Mouse (Mus musculus) forebrain, embryonic 15.5 days (tissue): ENCODE measurements around the gene 3110082I17Rik. TPM values are rescaled to one million over a fixed set of nuclear protein-coding genes. Genes with fewer than 3 reads are reported as not detected.

Experiments used
- ATAC-seq: fragments of 200-750 bp; cut with Nextera tagmentation; replicated peaks from 2 replicates; pipeline ENCODE4 v1.8.0; 2017; ENCODE audit warnings: mild to moderate bottlenecking, moderate TSS enrichment, moderate library complexity
- H3K27ac ChIP-seq: fragments of 300-500 bp; sonication (generic); replicated peaks from 2 replicates; pipeline ENCODE4 v1.5.1; 2015; ENCODE audit warnings: mild to moderate bottlenecking, inconsistent platforms
- H3K27me3 ChIP-seq: fragments of 300-500 bp; sonication (generic); 2 replicates; pipeline ENCODE4 v1.6.1; 2015; ENCODE audit warnings: inconsistent platforms
- H3K36me3 ChIP-seq: fragments of 300-500 bp; sonication (generic); 2 replicates; pipeline ENCODE4 v1.6.1; 2015; ENCODE audit warnings: mild to moderate bottlenecking, inconsistent platforms
- H3K4me1 ChIP-seq: fragments of 300-500 bp; sonication (generic); 2 replicates; pipeline ENCODE4 v1.6.1; 2015; ENCODE audit warnings: inconsistent platforms
- H3K4me2 ChIP-seq: fragments of 300-500 bp; sonication (generic); replicated peaks from 2 replicates; pipeline ENCODE4 v1.6.1; 2015; ENCODE audit warnings: mild to moderate bottlenecking, inconsistent platforms
- H3K4me3 ChIP-seq: fragments of 300-500 bp; sonication (generic); 2 replicates; pipeline ENCODE4 v1.5.1; 2015; ENCODE audit warnings: mild to moderate bottlenecking, inconsistent platforms
- H3K9ac ChIP-seq: fragments of 300-500 bp; sonication (generic); replicated peaks from 2 replicates; pipeline ENCODE4 v1.6.1; 2015; ENCODE audit warnings: mild to moderate bottlenecking, inconsistent platforms
- H3K9me3 ChIP-seq: fragments of 300-500 bp; sonication (generic); 2 replicates; pipeline ENCODE4 v1.6.1; 2016; ENCODE audit warnings: inconsistent platforms
- WGBS: fragments of 180-500 bp; shearing (Covaris S2); methylation state at CpG from one replicate; pipeline ENCODE4 v1.1.7; 2015; ENCODE audit warnings: mixed read lengths; 5-methylcytosine and 5-hydroxymethylcytosine counted together
- polyA plus RNA-seq: library from polyadenylated mRNA; unstranded; fragments of >200 nt; fragmentation: Nextera tagmentation; extraction: Ambion mirVana; gene quantifications from 2 replicates; pipeline ENCODE4 v1.2.1, GENCODE M21; 2015

The 3110082I17Rik gene
- polyA plus RNA-seq, 1 experiment from 2014 or later: 20.4 TPM

- WGBS: 45% methylated on average over 7 of the region's 7 CpGs
- H3K27ac ChIP-seq: peak overlapping the region; percentile 47
- H3K4me2 ChIP-seq: no peak overlapping the region
- no peak overlapping the region for H3K9ac ChIP-seq
- no peaks in the 10 kb centered on the region for H3K27me3 ChIP-seq
- peaks cover 78% of the 10 kb centered on the region for H3K4me1 ChIP-seq
- no peaks in the 10 kb centered on the region for H3K9me3 ChIP-seq
- H3K4me3 ChIP-seq: no peak overlapping the region
- no peaks in the 10 kb centered on the region for H3K36me3 ChIP-seq
- no peak for ATAC-seq
Measured at GRCm38 (mm10) chr5:139432747-139433508, 27.4 kb downstream of the 3110082I17Rik start.

- Histone ChIP-seq H3K36me3 (no peaks in the 10 kb centered on the region), H3K9me3 (no peaks in the 10 kb centered on the region), H3K4me2 (no peak overlapping the region), H3K27ac (peak overlapping the region; percentile 47), H3K4me1 (peaks cover 78% of the 10 kb centered on the region), H3K9ac (no peak overlapping the region), H3K4me3 (no peak overlapping the region), H3K27me3 (no peaks in the 10 kb centered on the region)
- WGBS: 22% methylated on average over 6 of the region's 6 CpGs
- no peak for ATAC-seq
Measured at GRCm38 (mm10) chr5:139432333-139432732, 28.0 kb downstream of the 3110082I17Rik start.

GRCm38 (mm10) chr5:139429818-139430341 is 30.4 kb downstream of the 3110082I17Rik start:
- H3K27me3 ChIP-seq: no peaks in the 10 kb centered on the region
- no peak overlapping the region for H3K4me3 ChIP-seq
- 33% methylated on average over 12 of the region's 12 CpGs for WGBS
- peaks cover 66% of the 10 kb centered on the region for H3K4me1 ChIP-seq
- no peaks in the 10 kb centered on the region for H3K36me3 ChIP-seq
- H3K9ac ChIP-seq: no peak overlapping the region
- no peak for ATAC-seq
- H3K9me3 ChIP-seq: no peaks in the 10 kb centered on the region
- no peak overlapping the region for H3K4me2 ChIP-seq
- H3K27ac ChIP-seq: peak overlapping the region; percentile 58

- Histone ChIP-seq H3K9me3 (no peaks in the 10 kb centered on the region), H3K36me3 (no peaks in the 10 kb centered on the region), H3K4me3 (no peak overlapping the region), H3K4me2 (no peak overlapping the region), H3K4me1 (peaks cover 62% of the 10 kb centered on the region), H3K27ac (no peak overlapping the region), H3K9ac (no peak overlapping the region), H3K27me3 (no peaks in the 10 kb centered on the region)
- 67% methylated on average over 9 of the region's 9 CpGs for WGBS
- no peak for ATAC-seq
Measured at GRCm38 (mm10) chr5:139427989-139428388, 32.3 kb downstream of the 3110082I17Rik start.

- Histone ChIP-seq H3K9me3 (no peaks in the 10 kb centered on the region), H3K9ac (no peak overlapping the region), H3K4me3 (no peak overlapping the region), H3K4me1 (peaks cover 63% of the 10 kb centered on the region), H3K4me2 (no peak overlapping the region), H3K27me3 (no peaks in the 10 kb centered on the region), H3K27ac (no peak overlapping the region), H3K36me3 (no peaks in the 10 kb centered on the region)
- no peak for ATAC-seq
- 94% methylated on average over 9 of the region's 9 CpGs for WGBS
Measured at GRCm38 (mm10) chr5:139427001-139427400, 33.3 kb downstream of the 3110082I17Rik start.

GRCm38 (mm10) chr5:139425198-139425597 is 35.1 kb downstream of the 3110082I17Rik start:
- Histone ChIP-seq H3K4me1 (peaks cover 53% of the 10 kb centered on the region), H3K9me3 (no peaks in the 10 kb centered on the region), H3K4me3 (no peak overlapping the region), H3K27ac (no peak overlapping the region), H3K27me3 (no peaks in the 10 kb centered on the region), H3K36me3 (no peaks in the 10 kb centered on the region), H3K9ac (no peak overlapping the region), H3K4me2 (no peak overlapping the region)
- WGBS: 73% methylated on average over 9 of the region's 9 CpGs
- ATAC-seq: no peak

- Histone ChIP-seq H3K4me3 (peak within 1 kb of the TSS; percentile 31), H3K27ac (peak within 1 kb of the TSS; percentile 66), H3K4me1 (peaks cover 48% of the 10 kb centered on the region), H3K9me3 (no peaks in the 10 kb centered on the region), H3K36me3 (no peaks in the 10 kb centered on the region), H3K9ac (peak within 1 kb of the TSS; percentile 22), H3K27me3 (no peaks in the 10 kb centered on the region), H3K4me2 (peak within 1 kb of the TSS; percentile 40)
- WGBS: 28% methylated on average over 21 of the region's 21 CpGs
- ATAC-seq: no peak; the same call in 1 of the 2 replicates
Measured at GRCm38 (mm10) chr5:139423026-139423865, 37.1 kb downstream of the 3110082I17Rik start, which contains the start of gene Gper1. Gene Gper1, plus strand, starts transcription at chr5:139423151.

- H3K36me3 ChIP-seq: no peaks in the 10 kb centered on the region
- ATAC-seq: peak; percentile 71
- no peak overlapping the region for H3K4me2 ChIP-seq
- no peak overlapping the region for H3K9ac ChIP-seq
- no peaks in the 10 kb centered on the region for H3K9me3 ChIP-seq
- H3K27me3 ChIP-seq: no peaks in the 10 kb centered on the region
- 10% methylated on average over 3 of the region's 3 CpGs for WGBS
- H3K4me1 ChIP-seq: peaks cover 40% of the 10 kb centered on the region
- H3K4me3 ChIP-seq: no peak overlapping the region
- H3K27ac ChIP-seq: peak overlapping the region; percentile 65
Measured at GRCm38 (mm10) chr5:139418633-139419032, 41.7 kb downstream of the 3110082I17Rik start.

GRCm38 (mm10) chr5:139418110-139418509 is 42.2 kb downstream of the 3110082I17Rik start:
- peaks cover 35% of the 10 kb centered on the region for H3K4me1 ChIP-seq
- ATAC-seq: no peak
- H3K36me3 ChIP-seq: no peaks in the 10 kb centered on the region
- H3K27me3 ChIP-seq: no peaks in the 10 kb centered on the region
- peak overlapping the region; percentile 65 for H3K27ac ChIP-seq
- no peak overlapping the region for H3K4me2 ChIP-seq
- H3K9ac ChIP-seq: no peak overlapping the region
- WGBS: 45% methylated on average over 2 of the region's 2 CpGs
- H3K9me3 ChIP-seq: no peaks in the 10 kb centered on the region
- H3K4me3 ChIP-seq: no peak overlapping the region

GRCm38 (mm10) chr5:139417480-139417879 is 42.8 kb downstream of the 3110082I17Rik start:
- H3K27me3 ChIP-seq: no peaks in the 10 kb centered on the region
- ATAC-seq: no peak
- no peak overlapping the region for H3K27ac ChIP-seq

GRCm38 (mm10) chr5:139416942-139417341 is 43.4 kb downstream of the 3110082I17Rik start:
- no peak overlapping the region for H3K27ac ChIP-seq
- no peak for ATAC-seq
- H3K9me3 ChIP-seq: no peaks in the 10 kb centered on the region
- peaks cover 23% of the 10 kb centered on the region for H3K4me1 ChIP-seq
- H3K4me3 ChIP-seq: no peak overlapping the region
- WGBS: 94% methylated on average over 4 of the region's 4 CpGs
- H3K36me3 ChIP-seq: no peaks in the 10 kb centered on the region
- no peak overlapping the region for H3K4me2 ChIP-seq
- H3K9ac ChIP-seq: no peak overlapping the region
- no peaks in the 10 kb centered on the region for H3K27me3 ChIP-seq

More at GRCm38 (mm10) chr5:139417480-139417879, 42.8 kb downstream of the 3110082I17Rik start:
- Histone ChIP-seq H3K4me3 (no peak overlapping the region), H3K4me2 (no peak overlapping the region), H3K9ac (no peak overlapping the region), H3K4me1 (peaks cover 29% of the 10 kb centered on the region), H3K9me3 (no peaks in the 10 kb centered on the region), H3K36me3 (no peaks in the 10 kb centered on the region)
- 88% methylated on average over 3 of the region's 3 CpGs for WGBS

- H3K4me2 ChIP-seq: no peak overlapping the region
- H3K9ac ChIP-seq: no peak overlapping the region
- H3K4me3 ChIP-seq: no peak overlapping the region
- no peaks in the 10 kb centered on the region for H3K27me3 ChIP-seq
- WGBS: 94% methylated on average over 5 of the region's 5 CpGs
- ATAC-seq: no peak
- H3K27ac ChIP-seq: no peak overlapping the region
- peaks cover 15% of the 10 kb centered on the region for H3K4me1 ChIP-seq
- H3K9me3 ChIP-seq: no peaks in the 10 kb centered on the region
- H3K36me3 ChIP-seq: no peaks in the 10 kb centered on the region
Measured at GRCm38 (mm10) chr5:139415001-139415400, 45.3 kb downstream of the 3110082I17Rik start.
